Mouse (Mus musculus) CH12.LX (cell line): ENCODE results near the gene Cadm2. TPM values are rescaled to one million over a fixed set of nuclear protein-coding genes. Genes with fewer than 3 reads are reported as not detected.

Source experiments
- DNase-seq: peaks from one replicate; pipeline ENCODE4 v3.0.0-alpha.2; 2013; ENCODE audit errors: extremely low read depth
- H3K27ac ChIP-seq: 2 replicates; pipeline ENCODE4 v1.5.1; 2012; ENCODE audit warnings: low read depth, mild to moderate bottlenecking, control low read depth, moderate library complexity; ENCODE audit not compliant: insufficient read depth
- H3K27me3 ChIP-seq: replicated peaks from 2 replicates; pipeline ENCODE3; 2012; ENCODE audit warnings: inconsistent platforms
- H3K36me3 ChIP-seq, 2 experiments: replicated peaks in 1 of 2; 2 replicates each; pipeline versions ENCODE3 to v1.6.1; 2012; ENCODE audit warnings: inconsistent platforms in 1 of 2, low read length in 1 of 2, mild to moderate bottlenecking in 1 of 2, mixed read lengths in 1 of 2, moderate library complexity in 1 of 2; ENCODE audit not compliant: control insufficient read depth in 1 of 2, insufficient read depth in 1 of 2
- H3K4me1 ChIP-seq, 2 experiments: 2 replicates each; pipeline ENCODE4 v1.6.1; 2012; ENCODE audit warnings: inconsistent platforms in 1 of 2, moderate library complexity in 1 of 2; ENCODE audit not compliant: insufficient read depth in 2 of 2, control insufficient read depth in 1 of 2
- H3K4me2 ChIP-seq: 2 replicates; pipeline ENCODE4 v1.6.1; 2012; ENCODE audit warnings: low read depth, mild to moderate bottlenecking, control low read depth; ENCODE audit not compliant: poor library complexity, insufficient read depth, severe bottlenecking
- H3K4me3 ChIP-seq, 3 experiments: fragments of 150-350 bp in 1 of 3; sonication (generic) in 1 of 3; replicated peaks in 1 of 3; 2 replicates each; pipeline versions ENCODE3 to v1.5.1; 2011 to 2012; ENCODE audit warnings: low read depth in 2 of 3, low read length in 2 of 3, mild to moderate bottlenecking in 2 of 3, moderate library complexity in 2 of 3, control low read depth in 1 of 3, improper control_type of control experiment in 1 of 3, inconsistent platforms in 1 of 3, mixed read lengths in 1 of 3; ENCODE audit not compliant: poor library complexity in 1 of 3
- H3K79me2 ChIP-seq: replicated peaks from 2 replicates; pipeline ENCODE4 v1.6.1; 2012; ENCODE audit warnings: mild to moderate bottlenecking, moderate library complexity; ENCODE audit not compliant: control insufficient read depth, poor library complexity, insufficient read depth, severe bottlenecking; ENCODE audit errors: extremely low read depth
- H3K9ac ChIP-seq: 2 replicates; pipeline ENCODE4 v1.6.1; 2012; ENCODE audit warnings: low read depth, mild to moderate bottlenecking, control low read depth, moderate library complexity; ENCODE audit not compliant: insufficient read depth
- H3K9me3 ChIP-seq: replicated peaks from 2 replicates; pipeline ENCODE3; 2012; ENCODE audit warnings: low read length, inconsistent platforms, mixed read lengths
- BHLHE40 ChIP-seq: IDR thresholded peaks from 2 replicates; pipeline ENCODE4 v1.6.1; 2011; ENCODE audit warnings: mild to moderate bottlenecking, low read depth, low read length, improper control_type of control experiment
- CHD1 ChIP-seq: IDR thresholded peaks from 2 replicates; pipeline ENCODE4 v1.6.1; 2012; ENCODE audit warnings: low read depth, low read length, improper control_type of control experiment, inconsistent platforms
- CTCF ChIP-seq, 2 experiments: IDR thresholded peaks in 1 of 2; conservative IDR thresholded peaks in 1 of 2; 2 replicates each; pipeline ENCODE4 v1.5.1; 2011 to 2012; ENCODE audit warnings: low read depth in 2 of 2, low read length in 2 of 2, improper control_type of control experiment in 1 of 2, inconsistent platforms in 1 of 2, mild to moderate bottlenecking in 1 of 2, moderate library complexity in 1 of 2
- E2F4 ChIP-seq: IDR thresholded peaks from 2 replicates; pipeline ENCODE4 v1.6.1; 2011; ENCODE audit warnings: low read depth, low read length, improper control_type of control experiment; ENCODE audit not compliant: insufficient replicate concordance
- ELF1 ChIP-seq: IDR thresholded peaks from 2 replicates; pipeline ENCODE4 v1.6.1; 2014; ENCODE audit warnings: low read depth, mild to moderate bottlenecking, inconsistent platforms, low read length, improper control_type of control experiment
- EP300 ChIP-seq: IDR thresholded peaks from 2 replicates; pipeline ENCODE4 v1.6.1; 2011; ENCODE audit warnings: low read length, improper control_type of control experiment
- ETS1 ChIP-seq: conservative IDR thresholded peaks from 2 replicates; pipeline ENCODE4 v1.6.1; 2012; ENCODE audit warnings: low read depth, mild to moderate bottlenecking, inconsistent platforms, low read length, improper control_type of control experiment, moderate library complexity
- GABPA ChIP-seq: IDR thresholded peaks from 2 replicates; pipeline ENCODE4 v1.6.1; 2012; ENCODE audit warnings: low read depth, low read length, improper control_type of control experiment, inconsistent platforms; ENCODE audit not compliant: insufficient replicate concordance
- HCFC1 ChIP-seq: IDR thresholded peaks from 2 replicates; pipeline ENCODE4 v1.6.1; 2012; ENCODE audit warnings: low read depth, mild to moderate bottlenecking, inconsistent platforms, low read length, improper control_type of control experiment
- IRF4 ChIP-seq: IDR thresholded peaks from 2 replicates; pipeline ENCODE4 v1.6.1; 2014; ENCODE audit warnings: low read depth, mild to moderate bottlenecking, inconsistent platforms, low read length, improper control_type of control experiment
- MAFK ChIP-seq: IDR thresholded peaks from 2 replicates; pipeline ENCODE4 v1.6.1; 2011; ENCODE audit warnings: low read length, improper control_type of control experiment; ENCODE audit not compliant: insufficient replicate concordance
- MXI1 ChIP-seq: IDR thresholded peaks from 2 replicates; pipeline ENCODE4 v1.6.1; 2011; ENCODE audit warnings: mild to moderate bottlenecking, low read depth, low read length, improper control_type of control experiment
- NELFE ChIP-seq: IDR thresholded peaks from 2 replicates; pipeline ENCODE4 v1.6.1; 2011; ENCODE audit warnings: low read depth, low read length, improper control_type of control experiment
- PAX5 ChIP-seq: IDR thresholded peaks from 2 replicates; pipeline ENCODE4 v1.6.1; 2012; ENCODE audit warnings: low read length, inconsistent platforms, mixed read lengths
- POLR2A ChIP-seq: IDR thresholded peaks from 2 replicates; pipeline ENCODE4 v1.6.1; 2011; ENCODE audit warnings: low read depth, mild to moderate bottlenecking, improper control_type of control experiment, low read length
- RAD21 ChIP-seq: IDR thresholded peaks from 2 replicates; pipeline ENCODE4 v1.6.1; 2011; ENCODE audit warnings: low read depth, mild to moderate bottlenecking, low read length, improper control_type of control experiment, moderate library complexity
- SIN3A ChIP-seq: IDR thresholded peaks from 2 replicates; pipeline ENCODE4 v1.6.1; 2012; ENCODE audit warnings: low read length, improper control_type of control experiment, inconsistent platforms
- TBP ChIP-seq: conservative IDR thresholded peaks from 2 replicates; pipeline ENCODE4 v1.6.1; 2011; ENCODE audit warnings: low read depth, low read length, improper control_type of control experiment
- TCF12 ChIP-seq: IDR thresholded peaks from 2 replicates; pipeline ENCODE4 v1.6.1; 2014; ENCODE audit warnings: low read depth, mild to moderate bottlenecking, inconsistent platforms, low read length, improper control_type of control experiment
- USF1 ChIP-seq: IDR thresholded peaks from 2 replicates; pipeline ENCODE4 v1.6.1; 2014; ENCODE audit warnings: low read depth, mild to moderate bottlenecking, inconsistent platforms, low read length, improper control_type of control experiment
- ZKSCAN1 ChIP-seq: IDR thresholded peaks from 2 replicates; pipeline ENCODE4 v1.6.1; 2012; ENCODE audit warnings: low read depth, inconsistent platforms, low read length, improper control_type of control experiment, borderline replicate concordance
- ZNF384 ChIP-seq: IDR thresholded peaks from 2 replicates; pipeline ENCODE4 v1.6.1; 2012; ENCODE audit warnings: low read depth, low read length, improper control_type of control experiment, inconsistent platforms
- dilution Hi-C: fragments of 300-500 bp; cut with MboI; formaldehyde crosslinking; loops from 2 replicates; pipeline ENCODE4 v1.14.3; 2020; ENCODE audit warnings: low sequenced_read_pairs; ENCODE audit not compliant: extremely low pct_unique_long_range_greater_than_20kb, extremely low pct_ligation_motif_present
- in situ Hi-C: fragments of 300-500 bp; cut with MboI; formaldehyde crosslinking; loops from 3 replicates; pipeline ENCODE4 v1.14.3; 2019; ENCODE audit warnings: low sequenced_read_pairs, low pct_ligation_motif_present, low pct_unique_long_range_greater_than_20kb, mixed read lengths
- polyA plus RNA-seq: library from polyadenylated mRNA; unstranded; fragments of >175 nt; gene quantifications from 2 replicates; pipeline ENCODE4 v1.2.1, GENCODE M21; 2012; ENCODE audit warnings: low read depth; ENCODE audit not compliant: insufficient read length
- total RNA-seq, 2 experiments: library from RNA; depleted of rRNA; stranded (reverse); fragments of 300-350 nt in 1 of 2; fragments of >200 nt in 1 of 2; gene quantifications; 2 replicates each; pipeline ENCODE4 v1.2.3; 2012 to 2014

The Cadm2 gene
- total and polyA plus RNA-seq, 3 experiments = not detected

- H3K4me2 ChIP-seq = no peak overlapping the region
- H3K4me3 ChIP-seq = no peak overlapping the region
- no peaks in the 10 kb centered on the region for H3K4me1 ChIP-seq
- no peak overlapping the region for H3K27ac ChIP-seq
- H3K27me3 ChIP-seq = no peaks in the 10 kb centered on the region
- H3K9ac ChIP-seq = no peak overlapping the region
- H3K79me2 ChIP-seq = no peaks in the 10 kb centered on the region
- DNase-seq = no peak
- H3K36me3 ChIP-seq = no peaks in the 10 kb centered on the region
- dilution Hi-C loops (no loop called here), in situ Hi-C loops (no loop called here)
- peaks cover 65% of the 10 kb centered on the region for H3K9me3 ChIP-seq
- no peak for TF ChIP-seq CTCF (conservative IDR thresholded peaks at IDR 0.05 in 1 of 2, IDR thresholded peaks at IDR 0.05 in 1 of 2; ENCODE audit: low read depth in 2 of 2, low read length in 2 of 2)
- no peak for TF ChIP-seq ZKSCAN1
- TF ChIP-seq EP300 = no peak
- no peak for TF ChIP-seq MXI1
- TF ChIP-seq ELF1 = no peak
- no peak for TF ChIP-seq BHLHE40
- no peak for TF ChIP-seq SIN3A
- TF ChIP-seq IRF4 = no peak
- TF ChIP-seq ZNF384 = no peak
- no peak for TF ChIP-seq CHD1
- TF ChIP-seq TCF12 = no peak
- no peak for TF ChIP-seq RAD21
- no peak for TF ChIP-seq USF1
- TF ChIP-seq GABPA = no peak
- TF ChIP-seq NELFE = no peak
- TF ChIP-seq E2F4 = no peak
Observed at GRCm38 (mm10) chr16:67618817-67619216, 1.9 kb downstream of the Cadm2 start.

GRCm38 (mm10) chr16:67617811-67618210 is 2.9 kb downstream of the Cadm2 start:
- Histone ChIP-seq H3K4me2 (no peak overlapping the region), H3K79me2 (no peaks in the 10 kb centered on the region), H3K27me3 (no peaks in the 10 kb centered on the region), H3K36me3 (no peaks in the 10 kb centered on the region), H3K27ac (no peak overlapping the region), H3K9ac (no peak overlapping the region), H3K4me3 (no peak overlapping the region), H3K4me1 (no peaks in the 10 kb centered on the region), H3K9me3 (peaks cover 67% of the 10 kb centered on the region)
- dilution Hi-C loops (no loop called here), in situ Hi-C loops (no loop called here)
- TF ChIP-seq POLR2A (no peak), CHD1 (no peak), CTCF (conservative IDR thresholded peaks at IDR 0.05 in 1 of 2, IDR thresholded peaks at IDR 0.05 in 1 of 2; ENCODE audit: low read depth in 2 of 2, low read length in 2 of 2) (no peak)
- DNase-seq = no peak

- Histone ChIP-seq H3K79me2 (no peaks in the 10 kb centered on the region), H3K27ac (no peak overlapping the region), H3K9ac (no peak overlapping the region), H3K36me3 (no peaks in the 10 kb centered on the region)
- in situ Hi-C loops = no loop called here
- no peak for DNase-seq
- TF ChIP-seq POLR2A (no peak), RAD21 (no peak), TBP (no peak), EP300 (no peak), MXI1 (no peak), ELF1 (no peak), MAFK (no peak), ETS1 (no peak), PAX5 (no peak), HCFC1 (no peak)
- TF ChIP-seq, all 38 proteins: peak for 0
- peaks cover 64% of the 10 kb centered on the region for H3K9me3 ChIP-seq
- H3K4me1 ChIP-seq = no peaks in the 10 kb centered on the region
- H3K4me2 ChIP-seq = no peak overlapping the region
- no peak overlapping the region for H3K4me3 ChIP-seq
- dilution Hi-C loops = no loop called here
- no peaks in the 10 kb centered on the region for H3K27me3 ChIP-seq
Observed at GRCm38 (mm10) chr16:67617256-67617655, 3.5 kb downstream of the Cadm2 start.
